Mouse (Mus musculus) midbrain, embryonic 14.5 days (tissue): ENCODE measurements around the gene Pgpep1. TPM values are rescaled to one million over a fixed set of nuclear protein-coding genes. Genes with fewer than 3 reads are reported as not detected.
A peak's percentile ranks its signal among the peaks of the same experiment; 100 is the strongest.

Experiments used
- ATAC-seq: fragments of 200-750 bp; cut with Nextera tagmentation; 2 replicates; pipeline ENCODE4 v1.8.0; 2017; ENCODE audit warnings: moderate number of reproducible peaks, moderate library complexity; ENCODE audit not compliant: low FRiP score, low TSS enrichment
- DNase-seq: peaks from one replicate; pipeline ENCODE4 v3.0.0-alpha.2; 2015
- H3K27ac ChIP-seq: fragments of 300-500 bp; sonication (generic); replicated peaks from 2 replicates; pipeline ENCODE4 v1.5.1; 2014; ENCODE audit warnings: mild to moderate bottlenecking, low read depth, low read length, moderate library complexity
- H3K27me3 ChIP-seq: fragments of 300-500 bp; sonication (generic); 2 replicates; pipeline ENCODE4 v1.6.1; 2014; ENCODE audit warnings: low read length, control low read depth, mixed read lengths; ENCODE audit not compliant: control insufficient read depth, insufficient read depth
- H3K36me3 ChIP-seq: fragments of 300-500 bp; sonication (generic); 2 replicates; pipeline ENCODE4 v1.6.1; 2014; ENCODE audit warnings: low read length, control low read depth; ENCODE audit not compliant: control insufficient read depth, insufficient read depth
- H3K4me1 ChIP-seq: fragments of 300-500 bp; sonication (generic); 2 replicates; pipeline ENCODE4 v1.6.1; 2014; ENCODE audit warnings: mild to moderate bottlenecking, antibody characterized with exemption, low read length, control low read depth; ENCODE audit not compliant: control insufficient read depth, insufficient read depth
- H3K4me2 ChIP-seq: fragments of 300-500 bp; sonication (generic); 2 replicates; pipeline ENCODE4 v1.6.1; 2014; ENCODE audit warnings: mild to moderate bottlenecking, low read length, moderate library complexity
- H3K4me3 ChIP-seq: fragments of 300-500 bp; sonication (generic); replicated peaks from 2 replicates; pipeline ENCODE4 v1.5.1; 2014; ENCODE audit warnings: low read depth, low read length
- H3K9ac ChIP-seq: fragments of 300-500 bp; sonication (generic); replicated peaks from 2 replicates; pipeline ENCODE4 v1.6.1; 2014; ENCODE audit warnings: mild to moderate bottlenecking, low read length, moderate library complexity
- H3K9me3 ChIP-seq: fragments of 300-500 bp; sonication (generic); 2 replicates; pipeline ENCODE4 v1.6.1; 2016; ENCODE audit warnings: low read length, control low read depth, mixed read lengths; ENCODE audit not compliant: control insufficient read depth
- WGBS: fragments of 180-500 bp; shearing (Covaris S2); extraction: QIAGEN DNeasy Blood & Tissue Kit; methylation state at CpG from one replicate; pipeline ENCODE4 v1.1.7; 2014; 5-methylcytosine and 5-hydroxymethylcytosine counted together
- polyA plus RNA-seq: library from polyadenylated mRNA; unstranded; fragments of >200 nt; fragmentation: Nextera tagmentation; extraction: Ambion mirVana; gene quantifications from 2 replicates; pipeline ENCODE4 v1.2.1, GENCODE M21; 2014

Pgpep1 gene
- polyA plus RNA-seq, 1 experiment from 2014 or later, result 95.8 TPM

GRCm38 (mm10) chr8:70601271-70601649 lies 58.9 kb downstream of the Pgpep1 start:
- H3K36me3 ChIP-seq, result peaks cover 13% of the 10 kb centered on the region
- peak overlapping the region; percentile 86 for H3K27ac ChIP-seq
- peaks cover 52% of the 10 kb centered on the region for H3K4me1 ChIP-seq
- H3K9me3 ChIP-seq, result no peaks in the 10 kb centered on the region
- H3K4me2 ChIP-seq, result peak overlapping the region; percentile 53
- DNase-seq (peak; percentile 97), ATAC-seq (peak; percentile 79)
- 0 out of 2 replicates have a peak overlapping the region, but pooled peaks have one; percentile 13 for H3K4me3 ChIP-seq
- no peaks in the 10 kb centered on the region for H3K27me3 ChIP-seq
- H3K9ac ChIP-seq, result peak overlapping the region; percentile 13; the same call in 1 of the 2 replicates
- 2% methylated on average over 26 of the region's 26 CpGs for WGBS

GRCm38 (mm10) chr8:70600473-70601270 lies 59.5 kb downstream of the Pgpep1 start:
- peaks cover 18% of the 10 kb centered on the region for H3K36me3 ChIP-seq
- peak overlapping the region; percentile 13; the same call in 1 of the 2 replicates for H3K9ac ChIP-seq
- H3K4me1 ChIP-seq, result peaks cover 52% of the 10 kb centered on the region
- H3K27me3 ChIP-seq, result 0 out of 2 replicates have a peak, but pooled peaks cover under 1% of the 10 kb centered on the region
- 10% methylated on average over 10 of the region's 10 CpGs for WGBS
- H3K27ac ChIP-seq, result peak overlapping the region; percentile 86
- H3K4me2 ChIP-seq, result peak overlapping the region; percentile 53
- DNase-seq, result peak; percentile 49
- peak; percentile 10 for ATAC-seq
- 0 out of 2 replicates have a peak overlapping the region, but pooled peaks have one; percentile 13 for H3K4me3 ChIP-seq
- no peaks in the 10 kb centered on the region for H3K9me3 ChIP-seq

- Histone ChIP-seq H3K9ac (peak overlapping the region; percentile 29; the same call in 1 of the 2 replicates), H3K4me3 (no peak overlapping the region), H3K4me1 (peaks cover 59% of the 10 kb centered on the region), H3K27me3 (0 out of 2 replicates have a peak, but pooled peaks cover 5% of the 10 kb centered on the region), H3K9me3 (no peaks in the 10 kb centered on the region), H3K36me3 (peaks cover 18% of the 10 kb centered on the region), H3K4me2 (no peak overlapping the region), H3K27ac (peak overlapping the region; percentile 86; the same call in 1 of the 2 replicates)
- DNase-seq, result no peak
- ATAC-seq, result no peak
- WGBS, result 84% methylated on average over 12 of the region's 12 CpGs
Measured at GRCm38 (mm10) chr8:70599507-70600290, 60.5 kb downstream of the Pgpep1 start.

GRCm38 (mm10) chr8:70598722-70599121 lies 61.5 kb downstream of the Pgpep1 start:
- H3K27ac ChIP-seq, result peak overlapping the region; percentile 52; the same call in 1 of the 2 replicates

GRCm38 (mm10) chr8:70598283-70598682 lies 61.9 kb downstream of the Pgpep1 start:
- Histone ChIP-seq H3K9ac (peak overlapping the region; percentile 57), H3K4me2 (peak overlapping the region; percentile 68), H3K4me3 (peak overlapping the region; percentile 39), H3K4me1 (peaks cover 55% of the 10 kb centered on the region), H3K27me3 (0 out of 2 replicates have a peak, but pooled peaks cover 5% of the 10 kb centered on the region), H3K9me3 (no peaks in the 10 kb centered on the region), H3K36me3 (peaks cover 18% of the 10 kb centered on the region), H3K27ac (peak overlapping the region; percentile 52; the same call in 1 of the 2 replicates)
- whole genome bisulfite sequencing, result under 1% methylated on average over 29 of the region's 29 CpGs
- DNase-seq (peak; percentile 89), ATAC-seq (peak; percentile 41)

More at GRCm38 (mm10) chr8:70598722-70599121, 61.5 kb downstream of the Pgpep1 start:
- Histone ChIP-seq H3K4me3 (peak overlapping the region; percentile 39), H3K36me3 (peaks cover 18% of the 10 kb centered on the region), H3K27me3 (0 out of 2 replicates have a peak, but pooled peaks cover 5% of the 10 kb centered on the region), H3K4me1 (peaks cover 55% of the 10 kb centered on the region), H3K9ac (peak overlapping the region; percentile 57; the same call in 1 of the 2 replicates), H3K4me2 (peak overlapping the region; percentile 68), H3K9me3 (no peaks in the 10 kb centered on the region)
- ATAC-seq, result no peak
- DNase-seq, result peak; percentile 46
- 12% methylated on average over 10 of the region's 10 CpGs for WGBS

- no peak for ATAC-seq
- Histone ChIP-seq H3K4me1 (peaks cover 55% of the 10 kb centered on the region), H3K36me3 (peaks cover 18% of the 10 kb centered on the region), H3K9me3 (no peaks in the 10 kb centered on the region), H3K9ac (peak overlapping the region; percentile 57), H3K4me3 (peak overlapping the region; percentile 39), H3K4me2 (peak overlapping the region; percentile 68), H3K27ac (peak overlapping the region; percentile 41; the same call in 1 of the 2 replicates), H3K27me3 (0 out of 2 replicates have a peak, but pooled peaks cover 5% of the 10 kb centered on the region)
- WGBS, result 6% methylated on average over 61 of the region's 68 CpGs
- DNase-seq, result no peak
Measured at GRCm38 (mm10) chr8:70597417-70598272, 62.5 kb downstream of the Pgpep1 start.

- Histone ChIP-seq H3K4me1 (peaks cover 55% of the 10 kb centered on the region), H3K9me3 (no peaks in the 10 kb centered on the region), H3K36me3 (peaks cover 15% of the 10 kb centered on the region), H3K9ac (0 out of 2 replicates have a peak overlapping the region, but pooled peaks have one; percentile 57), H3K27me3 (0 out of 2 replicates have a peak, but pooled peaks cover 5% of the 10 kb centered on the region), H3K4me2 (peak overlapping the region; percentile 68), H3K4me3 (peak overlapping the region; percentile 39; the same call in 1 of the 2 replicates), H3K27ac (no peak overlapping the region)
- DNase-seq, result peak; percentile 29
- no peak for ATAC-seq
- WGBS, result 89% methylated on average over 17 of the region's 17 CpGs
Measured at GRCm38 (mm10) chr8:70596775-70597416, 63.3 kb downstream of the Pgpep1 start.
